Mouse (Mus musculus) hindbrain, embryonic 14.5 days (tissue): ENCODE data around the gene Ate1. TPM values are rescaled to one million over a fixed set of nuclear protein-coding genes. Genes with fewer than 3 reads are reported as not detected.
"Not testable (repeated sequence)": the region's sequence is repeated elsewhere in the genome, so short reads cannot be mapped to it uniquely, and the experiment has no call there.

ENCODE experiments used
- ATAC-seq: fragments of 200-750 bp; cut with Nextera tagmentation; 2 replicates; pipeline ENCODE4 v1.8.0; 2017; ENCODE audit warnings: moderate number of reproducible peaks, mild to moderate bottlenecking, moderate TSS enrichment, moderate library complexity; ENCODE audit not compliant: low FRiP score
- DNase-seq: peaks from one replicate; pipeline ENCODE4 v3.0.0-alpha.2; 2015; ENCODE audit warnings: low spot score
- H3K27ac ChIP-seq: fragments of 300-500 bp; sonication (generic); 2 replicates; pipeline ENCODE4 v1.5.1; 2014; ENCODE audit warnings: mild to moderate bottlenecking, moderate library complexity
- H3K27me3 ChIP-seq: fragments of 300-500 bp; sonication (generic); 2 replicates; pipeline ENCODE4 v1.6.1; 2014; ENCODE audit warnings: mild to moderate bottlenecking, low read length, mixed read lengths; ENCODE audit not compliant: control insufficient read depth, insufficient read depth
- H3K36me3 ChIP-seq: fragments of 300-500 bp; sonication (generic); replicated peaks from 2 replicates; pipeline ENCODE4 v1.6.1; 2014; ENCODE audit not compliant: control insufficient read depth, insufficient read depth
- H3K4me1 ChIP-seq: fragments of 300-500 bp; sonication (generic); replicated peaks from 2 replicates; pipeline ENCODE4 v1.6.1; 2014; ENCODE audit warnings: antibody characterized with exemption, low read length, mixed read lengths; ENCODE audit not compliant: control insufficient read depth, insufficient read depth
- H3K4me2 ChIP-seq: fragments of 300-500 bp; sonication (generic); replicated peaks from 2 replicates; pipeline ENCODE4 v1.6.1; 2014; ENCODE audit warnings: mild to moderate bottlenecking, moderate library complexity
- H3K4me3 ChIP-seq: fragments of 300-500 bp; sonication (generic); replicated peaks from 2 replicates; pipeline ENCODE4 v1.5.1; 2014; ENCODE audit warnings: mild to moderate bottlenecking, low read length
- H3K9ac ChIP-seq: fragments of 300-500 bp; sonication (generic); 2 replicates; pipeline ENCODE4 v1.6.1; 2014
- H3K9me3 ChIP-seq: fragments of 300-500 bp; sonication (generic); 2 replicates; pipeline ENCODE4 v1.6.1; 2016; ENCODE audit warnings: low read length; ENCODE audit not compliant: control insufficient read depth
- WGBS: fragments of 180-500 bp; shearing (Covaris S2); extraction: QIAGEN DNeasy Blood & Tissue Kit; methylation state at CpG from one replicate; pipeline ENCODE4 v1.1.7; 2014; 5-methylcytosine and 5-hydroxymethylcytosine counted together
- polyA plus RNA-seq: library from polyadenylated mRNA; unstranded; fragments of >200 nt; fragmentation: Nextera tagmentation; extraction: Ambion mirVana; gene quantifications from 2 replicates; pipeline ENCODE4 v1.2.1, GENCODE M21; 2014

The Ate1 gene
- polyA plus RNA-seq, 1 experiment from 2014 or later = 104 TPM

- H3K27ac ChIP-seq = no peak overlapping the region
- H3K9me3 ChIP-seq = no peaks in the 10 kb centered on the region
- DNase-seq = no peak
- H3K36me3 ChIP-seq = peaks cover 29% of the 10 kb centered on the region
- no peak overlapping the region for H3K4me2 ChIP-seq
- H3K4me3 ChIP-seq = no peak overlapping the region
- no peaks in the 10 kb centered on the region for H3K4me1 ChIP-seq
- H3K9ac ChIP-seq = no peak overlapping the region
- no peaks in the 10 kb centered on the region for H3K27me3 ChIP-seq
- ATAC-seq = no peak
- 86% methylated on average over 3 of the region's 3 CpGs for WGBS
Measured at GRCm38 (mm10) chr7:130454226-130454625, 65.9 kb downstream of the Ate1 start.

GRCm38 (mm10) chr7:130435776-130436175, 84.4 kb downstream of the Ate1 start:
- no peak for ATAC-seq
- Histone ChIP-seq H3K36me3 (no peaks in the 10 kb centered on the region), H3K27ac (no peak overlapping the region), H3K9ac (no peak overlapping the region), H3K9me3 (no peaks in the 10 kb centered on the region), H3K4me1 (no peaks in the 10 kb centered on the region), H3K4me2 (no peak overlapping the region), H3K27me3 (no peaks in the 10 kb centered on the region), H3K4me3 (no peak overlapping the region)
- 93% methylated on average over 5 of the region's 5 CpGs for WGBS
- DNase-seq = no peak

DNA sequence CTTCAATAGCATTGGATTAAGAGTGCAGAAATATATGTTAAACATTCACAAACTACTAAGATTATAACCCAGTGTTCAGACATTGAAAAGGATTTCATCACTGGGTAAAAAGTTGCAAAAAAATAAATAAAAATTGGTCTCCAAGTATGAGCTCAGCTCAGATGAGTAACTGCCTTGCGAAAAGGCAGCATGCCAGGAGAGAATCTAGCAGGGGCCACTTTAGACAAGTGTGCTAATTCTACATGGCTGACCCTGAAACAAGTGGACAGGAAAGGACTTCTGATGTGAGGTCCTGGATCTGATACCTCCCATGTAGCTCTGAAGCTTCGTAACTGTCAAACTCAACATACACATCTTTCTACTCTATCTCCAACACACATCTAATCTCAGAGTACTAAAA, 88.0 kb downstream of the Ate1 start:
- H3K9me3 ChIP-seq = no peaks in the 10 kb centered on the region
- ATAC-seq (no peak), DNase-seq (no peak)
- no peaks in the 10 kb centered on the region for H3K4me1 ChIP-seq
- no peak overlapping the region for H3K27ac ChIP-seq
- H3K27me3 ChIP-seq = no peaks in the 10 kb centered on the region
- H3K4me2 ChIP-seq = no peak overlapping the region
- H3K36me3 ChIP-seq = no peaks in the 10 kb centered on the region
- 97% methylated on average over 2 of the region's 2 CpGs for WGBS
- no peak overlapping the region for H3K4me3 ChIP-seq
- no peak overlapping the region for H3K9ac ChIP-seq

- Histone ChIP-seq H3K4me1 (no peaks in the 10 kb centered on the region), H3K9me3 (no peaks in the 10 kb centered on the region), H3K9ac (no peak overlapping the region), H3K27ac (no peak overlapping the region), H3K4me2 (no peak overlapping the region), H3K36me3 (no peaks in the 10 kb centered on the region), H3K4me3 (no peak overlapping the region), H3K27me3 (no peaks in the 10 kb centered on the region)
- 15% methylated on average over 5 of the region's 5 CpGs for WGBS
- ATAC-seq = no peak
- no peak for DNase-seq
Measured at GRCm38 (mm10) chr7:130426586-130426985, 93.6 kb downstream of the Ate1 start.

GRCm38 (mm10) chr7:130425991-130426390, 94.2 kb downstream of the Ate1 start:
- H3K27me3 ChIP-seq = no peaks in the 10 kb centered on the region
- no peaks in the 10 kb centered on the region for H3K36me3 ChIP-seq
- whole genome bisulfite sequencing = 85% methylated on average over 2 of the region's 2 CpGs
- ATAC-seq (no peak), DNase-seq (no peak)
- H3K4me1 ChIP-seq = no peaks in the 10 kb centered on the region
- H3K9me3 ChIP-seq = no peaks in the 10 kb centered on the region
- H3K4me2 ChIP-seq = no peak overlapping the region
- no peak overlapping the region for H3K9ac ChIP-seq
- no peak overlapping the region for H3K4me3 ChIP-seq
- no peak overlapping the region for H3K27ac ChIP-seq

- no peak overlapping the region for H3K4me3 ChIP-seq
- no peaks in the 10 kb centered on the region for H3K9me3 ChIP-seq
- no peak overlapping the region for H3K4me2 ChIP-seq
- ATAC-seq = no peak
- H3K27ac ChIP-seq = no peak overlapping the region
- no peaks in the 10 kb centered on the region for H3K27me3 ChIP-seq
- no peaks in the 10 kb centered on the region for H3K4me1 ChIP-seq
- H3K36me3 ChIP-seq = peaks cover 5% of the 10 kb centered on the region; the same call in 1 of the 2 replicates
- no peak overlapping the region for H3K9ac ChIP-seq
- no peak for DNase-seq
- 91% methylated on average over 1 of the region's 1 CpGs for WGBS
Measured at GRCm38 (mm10) chr7:130419961-130420360, 100.2 kb downstream of the Ate1 start.

DNA sequence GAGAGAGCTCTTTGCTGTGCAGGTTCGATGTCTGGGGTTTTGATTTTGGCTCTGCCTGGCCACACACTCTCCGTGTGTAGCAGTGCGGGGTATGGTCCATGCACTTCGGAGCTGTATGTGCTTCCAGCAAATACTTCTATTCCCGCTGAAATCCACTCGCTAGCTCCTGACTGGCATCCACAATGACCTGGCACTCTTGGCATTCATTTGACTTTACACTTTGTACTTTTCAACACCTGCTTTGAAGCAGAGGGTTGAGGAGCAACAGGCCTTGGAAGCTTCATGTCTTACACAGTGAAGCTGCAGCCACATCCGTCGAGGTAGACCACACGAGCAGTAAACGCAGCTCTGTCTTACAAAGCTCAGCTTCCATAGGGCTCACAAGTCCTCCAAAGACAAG, 112.5 kb downstream of the Ate1 start:
- no peak overlapping the region for H3K4me3 ChIP-seq
- no peaks in the 10 kb centered on the region for H3K36me3 ChIP-seq
- H3K4me1 ChIP-seq = no peaks in the 10 kb centered on the region
- H3K9me3 ChIP-seq = no peaks in the 10 kb centered on the region
- no peaks in the 10 kb centered on the region for H3K27me3 ChIP-seq
- no peak overlapping the region for H3K4me2 ChIP-seq
- WGBS = 86% methylated on average over 10 of the region's 10 CpGs
- DNase-seq (no peak), ATAC-seq (no peak)
- H3K9ac ChIP-seq = no peak overlapping the region
- no peak overlapping the region for H3K27ac ChIP-seq

DNA sequence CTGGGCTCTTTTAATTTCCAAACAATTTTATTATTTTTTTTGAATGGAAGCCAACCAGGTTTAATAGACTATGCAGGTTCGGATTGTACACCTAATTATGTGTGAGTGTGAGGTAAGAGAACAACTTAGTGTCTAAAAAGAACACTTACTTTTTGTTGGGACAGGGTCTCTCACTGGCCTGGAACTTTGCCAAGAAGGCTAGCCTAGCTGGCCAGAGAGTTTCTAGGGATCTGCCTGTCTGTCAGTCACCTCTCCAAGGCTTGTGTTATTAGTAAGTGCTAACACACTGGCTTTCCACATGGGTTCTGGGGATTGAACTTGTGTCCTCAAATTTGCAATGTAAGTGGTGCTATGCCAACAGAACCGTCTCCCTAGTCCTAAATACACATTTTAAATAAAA, 116.8 kb downstream of the Ate1 start:
- H3K9ac ChIP-seq = no peak overlapping the region
- H3K36me3 ChIP-seq = 0 out of 2 replicates have a peak, but pooled peaks cover 8% of the 10 kb centered on the region
- H3K9me3 ChIP-seq = no peaks in the 10 kb centered on the region
- H3K27me3 ChIP-seq = no peaks in the 10 kb centered on the region
- no peak for ATAC-seq
- no peak overlapping the region for H3K4me3 ChIP-seq
- WGBS = 75% methylated on average over 2 of the region's 2 CpGs
- peak; percentile 46 for DNase-seq
- no peak overlapping the region for H3K27ac ChIP-seq
- H3K4me2 ChIP-seq = no peak overlapping the region
- no peaks in the 10 kb centered on the region for H3K4me1 ChIP-seq

GRCm38 (mm10) chr7:130394697-130395096, 125.5 kb downstream of the Ate1 start:
- ATAC-seq (no peak), DNase-seq (no peak)
- no peaks in the 10 kb centered on the region for H3K9me3 ChIP-seq
- no peak overlapping the region for H3K4me3 ChIP-seq
- peaks cover 13% of the 10 kb centered on the region for H3K36me3 ChIP-seq
- H3K27ac ChIP-seq = no peak overlapping the region
- H3K4me1 ChIP-seq = no peaks in the 10 kb centered on the region
- no peak overlapping the region for H3K4me2 ChIP-seq
- H3K27me3 ChIP-seq = no peaks in the 10 kb centered on the region
- H3K9ac ChIP-seq = no peak overlapping the region
- 88% methylated on average over 2 of the region's 2 CpGs for WGBS

DNA sequence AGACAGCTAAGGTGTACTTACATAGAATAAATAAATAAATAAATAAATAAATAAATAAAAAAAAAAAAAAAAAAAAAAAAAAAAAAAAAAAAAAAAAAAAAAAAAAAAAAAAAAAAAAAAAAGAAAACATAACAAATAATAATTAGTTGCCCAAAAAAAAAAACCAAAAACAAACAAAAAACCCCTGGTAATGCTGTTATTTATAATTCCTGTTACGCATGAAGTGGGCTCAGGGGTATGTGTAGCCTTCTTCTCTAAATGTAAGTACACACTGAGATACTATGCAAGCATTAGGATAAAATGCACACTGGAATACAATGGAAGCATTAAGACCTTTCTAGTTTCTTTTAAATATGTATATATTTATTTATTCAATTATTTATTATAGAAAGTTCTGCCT, 130.1 kb downstream of the Ate1 start:
- not testable (repeated sequence) for H3K4me3 ChIP-seq, H3K4me1 ChIP-seq, ATAC-seq, H3K27ac ChIP-seq, H3K9me3 ChIP-seq, H3K27me3 ChIP-seq, H3K9ac ChIP-seq, DNase-seq, H3K4me2 ChIP-seq
- H3K36me3 ChIP-seq = peaks cover 13% of the 10 kb centered on the region
- WGBS = 94% methylated on average over 1 of the region's 1 CpGs
